Mouse (Mus musculus): ENCODE results near the gene Lmx1a.

GRCm38 (mm10) chr1:167694731-167695130 is 5.7 kb downstream of the Lmx1a start:
- TF ChIP-seq USF1 (IDR thresholded peaks at IDR 0.05; ENCODE audit: low read depth) (no peak), TCF3 (IDR thresholded peaks at IDR 0.05; ENCODE audit: insufficient read length, low read depth) (no peak), CEBPB (IDR thresholded peaks at IDR 0.05; ENCODE audit: insufficient read depth, poor library complexity, severe bottlenecking) (no peak), MAX (IDR thresholded peaks at IDR 0.05; ENCODE audit: low read depth) (no peak)
